Mouse (Mus musculus) CH12.LX (cell line): ENCODE results near the gene Zfp84. TPM values are rescaled to one million over a fixed set of nuclear protein-coding genes. Genes with fewer than 3 reads are reported as not detected.

Experiments
- DNase-seq: peaks from one replicate; pipeline ENCODE4 v3.0.0-alpha.2; 2013; ENCODE audit errors: extremely low read depth
- H3K27ac ChIP-seq: 2 replicates; pipeline ENCODE4 v1.5.1; 2012; ENCODE audit warnings: low read depth, mild to moderate bottlenecking, control low read depth, moderate library complexity; ENCODE audit not compliant: insufficient read depth
- H3K27me3 ChIP-seq: replicated peaks from 2 replicates; pipeline ENCODE3; 2012; ENCODE audit warnings: inconsistent platforms
- H3K36me3 ChIP-seq, 2 experiments: replicated peaks in 1 of 2; 2 replicates each; pipeline versions ENCODE3 to v1.6.1; 2012; ENCODE audit warnings: inconsistent platforms in 1 of 2, low read length in 1 of 2, mild to moderate bottlenecking in 1 of 2, mixed read lengths in 1 of 2, moderate library complexity in 1 of 2; ENCODE audit not compliant: control insufficient read depth in 1 of 2, insufficient read depth in 1 of 2
- H3K4me1 ChIP-seq, 2 experiments: 2 replicates each; pipeline ENCODE4 v1.6.1; 2012; ENCODE audit warnings: inconsistent platforms in 1 of 2, moderate library complexity in 1 of 2; ENCODE audit not compliant: insufficient read depth in 2 of 2, control insufficient read depth in 1 of 2
- H3K4me2 ChIP-seq: 2 replicates; pipeline ENCODE4 v1.6.1; 2012; ENCODE audit warnings: low read depth, mild to moderate bottlenecking, control low read depth; ENCODE audit not compliant: poor library complexity, insufficient read depth, severe bottlenecking
- H3K4me3 ChIP-seq, 3 experiments: fragments of 150-350 bp in 1 of 3; sonication (generic) in 1 of 3; replicated peaks in 1 of 3; 2 replicates each; pipeline versions ENCODE3 to v1.5.1; 2011 to 2012; ENCODE audit warnings: low read depth in 2 of 3, low read length in 2 of 3, mild to moderate bottlenecking in 2 of 3, moderate library complexity in 2 of 3, control low read depth in 1 of 3, improper control_type of control experiment in 1 of 3, inconsistent platforms in 1 of 3, mixed read lengths in 1 of 3; ENCODE audit not compliant: poor library complexity in 1 of 3
- H3K79me2 ChIP-seq: replicated peaks from 2 replicates; pipeline ENCODE4 v1.6.1; 2012; ENCODE audit warnings: mild to moderate bottlenecking, moderate library complexity; ENCODE audit not compliant: control insufficient read depth, poor library complexity, insufficient read depth, severe bottlenecking; ENCODE audit errors: extremely low read depth
- H3K9ac ChIP-seq: 2 replicates; pipeline ENCODE4 v1.6.1; 2012; ENCODE audit warnings: low read depth, mild to moderate bottlenecking, control low read depth, moderate library complexity; ENCODE audit not compliant: insufficient read depth
- H3K9me3 ChIP-seq: replicated peaks from 2 replicates; pipeline ENCODE3; 2012; ENCODE audit warnings: low read length, inconsistent platforms, mixed read lengths
- ELF1 ChIP-seq: IDR thresholded peaks from 2 replicates; pipeline ENCODE4 v1.6.1; 2014; ENCODE audit warnings: low read depth, mild to moderate bottlenecking, inconsistent platforms, low read length, improper control_type of control experiment
- ETS1 ChIP-seq: conservative IDR thresholded peaks from 2 replicates; pipeline ENCODE4 v1.6.1; 2012; ENCODE audit warnings: low read depth, mild to moderate bottlenecking, inconsistent platforms, low read length, improper control_type of control experiment, moderate library complexity
- GABPA ChIP-seq: IDR thresholded peaks from 2 replicates; pipeline ENCODE4 v1.6.1; 2012; ENCODE audit warnings: low read depth, low read length, improper control_type of control experiment, inconsistent platforms; ENCODE audit not compliant: insufficient replicate concordance
- HCFC1 ChIP-seq: IDR thresholded peaks from 2 replicates; pipeline ENCODE4 v1.6.1; 2012; ENCODE audit warnings: low read depth, mild to moderate bottlenecking, inconsistent platforms, low read length, improper control_type of control experiment
- KAT2A ChIP-seq: IDR thresholded peaks from 2 replicates; pipeline ENCODE4 v1.6.1; 2012; ENCODE audit warnings: low read length, improper control_type of control experiment, inconsistent platforms; ENCODE audit not compliant: insufficient replicate concordance
- MEF2A ChIP-seq: IDR thresholded peaks from 2 replicates; pipeline ENCODE4 v1.6.1; 2014; ENCODE audit warnings: low read depth, mild to moderate bottlenecking, inconsistent platforms, low read length, improper control_type of control experiment, borderline replicate concordance
- POLR2A ChIP-seq: IDR thresholded peaks from 2 replicates; pipeline ENCODE4 v1.6.1; 2011; ENCODE audit warnings: low read depth, mild to moderate bottlenecking, improper control_type of control experiment, low read length
- POLR2AphosphoS2 ChIP-seq: IDR thresholded peaks from 2 replicates; pipeline ENCODE4 v1.6.1; 2011; ENCODE audit warnings: low read depth, low read length, improper control_type of control experiment
- SIN3A ChIP-seq: IDR thresholded peaks from 2 replicates; pipeline ENCODE4 v1.6.1; 2012; ENCODE audit warnings: low read length, improper control_type of control experiment, inconsistent platforms
- dilution Hi-C: fragments of 300-500 bp; cut with MboI; formaldehyde crosslinking; loops from 2 replicates; pipeline ENCODE4 v1.14.3; 2020; ENCODE audit warnings: low sequenced_read_pairs; ENCODE audit not compliant: extremely low pct_unique_long_range_greater_than_20kb, extremely low pct_ligation_motif_present
- in situ Hi-C: fragments of 300-500 bp; cut with MboI; formaldehyde crosslinking; loops from 3 replicates; pipeline ENCODE4 v1.14.3; 2019; ENCODE audit warnings: low sequenced_read_pairs, low pct_ligation_motif_present, low pct_unique_long_range_greater_than_20kb, mixed read lengths
- polyA plus RNA-seq: library from polyadenylated mRNA; unstranded; fragments of >175 nt; gene quantifications from 2 replicates; pipeline ENCODE4 v1.2.1, GENCODE M21; 2012; ENCODE audit warnings: low read depth; ENCODE audit not compliant: insufficient read length
- total RNA-seq, 2 experiments: library from RNA; depleted of rRNA; stranded (reverse); fragments of 300-350 nt in 1 of 2; fragments of >200 nt in 1 of 2; gene quantifications; 2 replicates each; pipeline ENCODE4 v1.2.3; 2012 to 2014

The Zfp84 gene
- total and polyA plus RNA-seq, 3 experiments, result 7.9 to 9.6 (median 9.2) TPM

DNA sequence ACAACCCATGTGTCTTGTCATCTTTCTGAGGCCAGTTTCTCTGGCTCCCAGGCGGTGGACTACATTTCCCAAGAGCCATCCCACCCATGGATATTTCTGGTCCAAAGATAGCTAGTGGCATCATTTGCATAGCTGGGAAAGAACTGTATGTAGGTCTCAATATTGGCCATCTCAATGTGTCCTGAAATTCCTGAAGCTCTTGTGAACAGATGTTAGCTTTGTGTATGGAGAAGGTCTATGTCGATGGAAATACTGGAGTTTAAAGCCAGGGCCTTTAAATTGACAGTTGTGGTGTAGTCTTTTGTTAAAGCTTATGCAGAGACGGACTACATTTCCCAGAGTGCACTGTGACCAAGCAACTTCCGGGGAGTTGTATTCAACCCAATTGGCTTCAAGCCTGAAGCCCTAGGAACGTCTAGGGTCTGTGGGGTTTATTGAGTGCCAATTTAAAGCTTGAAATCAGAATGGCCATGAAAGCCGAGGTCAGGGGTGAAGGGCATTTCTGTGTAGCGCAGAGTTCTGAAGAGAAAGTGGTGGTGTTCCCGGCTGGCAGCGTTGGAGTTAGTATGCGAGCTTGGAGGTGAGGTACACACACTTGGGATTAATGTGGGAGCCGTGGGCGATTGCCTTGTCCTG is 50.4 kb downstream of the Zfp84 start:
- dilution Hi-C loops (no loop called here), in situ Hi-C loops (no loop called here)
- no peaks in the 10 kb centered on the region for H3K9me3 ChIP-seq
- H3K4me3 ChIP-seq, result peak overlapping the region; percentile 65 to 82 (median 68)
- peaks cover 9 to 40% of the 10 kb centered on the region in 2 experiments for H3K4me1 ChIP-seq
- H3K79me2 ChIP-seq, result peaks cover 25% of the 10 kb centered on the region
- peaks cover 10 to 39% of the 10 kb centered on the region in 2 experiments for H3K36me3 ChIP-seq
- peak overlapping the region; percentile 98 for H3K4me2 ChIP-seq
- TF ChIP-seq POLR2AphosphoS2 (no peak), HCFC1 (peak; percentile 98), SIN3A (peak; percentile 81), GABPA (peak; percentile 34; the same call in 1 of the 2 replicates), POLR2A (peak; percentile 33), KAT2A (peak; percentile 94; the same call in 1 of the 2 replicates), MEF2A (no peak), ELF1 (peak; percentile 90)
- H3K9ac ChIP-seq, result peak overlapping the region; percentile 75
- no peaks in the 10 kb centered on the region for H3K27me3 ChIP-seq
- no peak overlapping the region for H3K27ac ChIP-seq
- DNase-seq, result peak; percentile 73

DNA sequence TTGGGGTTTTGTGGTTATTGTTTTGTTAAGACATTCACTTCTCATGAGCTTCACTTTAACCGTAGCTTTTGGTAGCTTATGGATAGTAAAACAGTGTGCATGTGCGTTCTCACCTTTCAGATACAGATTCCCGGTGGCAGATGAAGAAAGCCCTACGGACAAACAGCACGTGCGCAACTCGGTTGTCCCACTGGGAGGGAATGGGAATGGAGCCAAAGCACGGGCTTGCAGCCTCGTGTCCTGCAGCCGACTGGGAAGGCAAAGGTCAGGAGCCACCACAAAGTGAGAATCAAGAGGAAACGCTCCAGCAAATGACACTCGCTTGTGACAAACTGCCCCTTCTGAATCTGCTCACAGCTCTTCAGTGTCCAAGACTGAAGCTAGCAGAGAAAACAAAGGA is 59.6 kb downstream of the Zfp84 start:
- H3K27ac ChIP-seq, result no peak overlapping the region
- in situ Hi-C loops, result no loop called here
- TF ChIP-seq ETS1, result no peak
- dilution Hi-C loops, result no loop called here
- H3K4me2 ChIP-seq, result no peak overlapping the region
- H3K9ac ChIP-seq, result no peak overlapping the region
- H3K79me2 ChIP-seq, result no peaks in the 10 kb centered on the region
- H3K4me3 ChIP-seq, result no peak overlapping the region
- no peak for DNase-seq
- H3K27me3 ChIP-seq, result no peaks in the 10 kb centered on the region
- H3K9me3 ChIP-seq, result no peaks in the 10 kb centered on the region
- no peaks in the 10 kb centered on the region for H3K4me1 ChIP-seq
- peaks cover 57 to 83% of the 10 kb centered on the region in 2 experiments for H3K36me3 ChIP-seq

Other genes with a start within 250 kb of the Zfp84 start
- 5.2 and 5.9 TPM in 2 replicates for gene Sipa1l3, start 249.9 kb upstream of the Zfp84 start, total RNA-seq (2012; rRNA removed)
- gene Sipa1l3, start 249.9 kb upstream of the Zfp84 start, total RNA-seq (2014; rRNA removed), result 0.61 and 1.6 TPM in 2 replicates
- 7.2 and 8.8 TPM in 2 replicates for gene Sipa1l3, start 249.9 kb upstream of the Zfp84 start, polyA plus RNA-seq
- gene Catsperg2, start 41.5 kb upstream of the Zfp84 start, total RNA-seq (2012; rRNA removed), result 0.04 TPM in 1 of 2 replicates, not detected in the other
- gene Catsperg2, start 41.5 kb upstream of the Zfp84 start, total RNA-seq (2014; rRNA removed), result not detected in 2 replicates
- not detected in 2 replicates for gene Catsperg2, start 41.5 kb upstream of the Zfp84 start, polyA plus RNA-seq
- 0.50 and 0.76 TPM in 2 replicates for gene Zfp30, start 15.4 kb downstream of the Zfp84 start, total RNA-seq (2012; rRNA removed)
- 0.54 TPM in 2 replicates for gene Zfp30, start 15.4 kb downstream of the Zfp84 start, total RNA-seq (2014; rRNA removed)
- 0.45 and 0.76 TPM in 2 replicates for gene Zfp30, start 15.4 kb downstream of the Zfp84 start, polyA plus RNA-seq
- gene Zfp790, start 47.6 kb downstream of the Zfp84 start, total RNA-seq (2012; rRNA removed), result 7.6 and 7.8 TPM in 2 replicates
- 4.1 and 5.8 TPM in 2 replicates for gene Zfp790, start 47.6 kb downstream of the Zfp84 start, total RNA-seq (2014; rRNA removed)
- 4.4 and 4.6 TPM in 2 replicates for gene Zfp790, start 47.6 kb downstream of the Zfp84 start, polyA plus RNA-seq
- 10.9 and 12.6 TPM in 2 replicates for gene Zfp940, start 85.1 kb downstream of the Zfp84 start, total RNA-seq (2012; rRNA removed)
- 16.5 and 19.7 TPM in 2 replicates for gene Zfp940, start 85.1 kb downstream of the Zfp84 start, total RNA-seq (2014; rRNA removed)
- 13.3 and 16.3 TPM in 2 replicates for gene Zfp940, start 85.1 kb downstream of the Zfp84 start, polyA plus RNA-seq
- 2.9 and 3.3 TPM in 2 replicates for gene Zfp420, start 91.4 kb downstream of the Zfp84 start, total RNA-seq (2012; rRNA removed)
- 4.6 and 4.8 TPM in 2 replicates for gene Zfp420, start 91.4 kb downstream of the Zfp84 start, total RNA-seq (2014; rRNA removed)
- gene Zfp420, start 91.4 kb downstream of the Zfp84 start, polyA plus RNA-seq, result 2.5 and 2.9 TPM in 2 replicates
- 8.4 and 9.1 TPM in 2 replicates for gene Zfp27, start 138.0 kb downstream of the Zfp84 start, total RNA-seq (2012; rRNA removed)
- gene Zfp27, start 138.0 kb downstream of the Zfp84 start, total RNA-seq (2014; rRNA removed), result 9.0 and 9.1 TPM in 2 replicates
- 8.6 and 9.7 TPM in 2 replicates for gene Zfp27, start 138.0 kb downstream of the Zfp84 start, polyA plus RNA-seq
- gene Zfp383, start 139.7 kb downstream of the Zfp84 start, total RNA-seq (2012; rRNA removed), result 3.4 and 3.5 TPM in 2 replicates
- gene Zfp383, start 139.7 kb downstream of the Zfp84 start, total RNA-seq (2014; rRNA removed), result 3.4 and 3.9 TPM in 2 replicates
- 2.7 and 3.1 TPM in 2 replicates for gene Zfp383, start 139.7 kb downstream of the Zfp84 start, polyA plus RNA-seq
- gene Zfp74, start 185.5 kb downstream of the Zfp84 start, total RNA-seq (2012; rRNA removed), result 4.3 and 4.7 TPM in 2 replicates
- gene Zfp74, start 185.5 kb downstream of the Zfp84 start, total RNA-seq (2014; rRNA removed), result 3.8 and 4.1 TPM in 2 replicates
- gene Zfp74, start 185.5 kb downstream of the Zfp84 start, polyA plus RNA-seq, result 6.7 and 6.9 TPM in 2 replicates
- 10.6 and 12.9 TPM in 2 replicates for gene Zfp568, start 215.4 kb downstream of the Zfp84 start, total RNA-seq (2012; rRNA removed)
- 12.6 and 15.1 TPM in 2 replicates for gene Zfp568, start 215.4 kb downstream of the Zfp84 start, total RNA-seq (2014; rRNA removed)
- gene Zfp568, start 215.4 kb downstream of the Zfp84 start, polyA plus RNA-seq, result 10.8 and 11.5 TPM in 2 replicates